Mouse (Mus musculus) adrenal gland, adult (tissue): Measurements from ENCODE around the gene Osbpl6.

ENCODE experiments used
- DNase-seq, 2 experiments: peaks; one replicate each; pipeline ENCODE4 v3.0.0; 2022 to 2023; ENCODE audit warnings: low spot score in 1 of 2; ENCODE audit not compliant: inconsistent age in 2 of 2

The Osbpl6 gene

DNA sequence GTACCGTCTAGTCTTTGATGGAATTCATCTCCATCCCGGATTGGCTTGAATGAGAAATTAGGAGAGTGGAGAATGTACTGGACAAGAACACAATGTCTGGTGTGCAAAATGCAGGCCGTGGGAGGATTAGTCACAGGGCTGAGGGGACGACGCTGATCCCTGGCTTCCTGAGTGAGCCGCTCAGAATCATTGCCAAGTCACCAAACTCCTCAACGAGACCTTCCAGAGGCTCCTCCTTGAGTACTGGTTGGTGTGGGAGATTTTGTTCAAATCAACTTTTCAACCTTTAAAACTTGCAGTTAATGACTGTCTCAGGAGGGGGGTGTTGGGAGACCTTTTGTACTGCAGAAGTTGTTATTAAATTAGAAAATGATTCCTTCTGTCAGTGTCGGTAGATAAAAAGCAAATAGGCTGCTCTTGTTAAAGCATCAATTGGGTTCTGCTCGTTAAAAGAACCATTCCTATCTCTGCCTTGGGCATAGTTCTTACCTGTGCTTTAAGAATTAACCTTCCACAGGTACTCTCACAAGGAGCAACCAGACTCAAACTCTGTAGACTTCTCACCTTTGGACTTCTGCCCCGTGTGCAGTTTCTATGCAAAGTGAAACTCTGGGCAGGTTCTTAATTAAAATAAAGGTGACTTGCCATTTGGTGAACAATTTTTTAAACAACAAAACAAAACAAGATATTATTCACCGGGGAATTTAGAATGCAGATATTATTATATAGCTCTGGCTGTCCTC is 89.9 kb downstream of the Osbpl6 start:
- DNase-seq: peak; percentile 57 to 77

DNA sequence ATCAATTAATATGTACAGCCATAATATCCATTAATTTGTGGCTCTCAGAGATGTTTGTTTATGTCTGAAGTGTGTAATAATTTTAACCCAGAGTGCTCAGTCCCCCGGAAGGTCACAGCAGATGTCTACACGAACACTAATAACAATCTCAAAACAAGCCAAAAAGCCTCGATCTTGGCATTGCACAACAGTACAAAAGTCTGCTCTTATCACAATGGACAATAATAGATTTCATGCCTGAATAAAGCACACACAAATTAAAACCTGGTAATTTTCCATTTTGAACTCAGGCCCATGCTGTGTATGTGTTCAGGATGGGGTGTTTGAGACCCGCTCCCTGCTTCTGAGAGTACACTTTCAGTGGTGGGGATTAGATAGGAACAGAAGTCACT is 90.4 kb downstream of the Osbpl6 start:
- peak in 1 of 2 experiments; percentile 53 for DNase-seq

DNA sequence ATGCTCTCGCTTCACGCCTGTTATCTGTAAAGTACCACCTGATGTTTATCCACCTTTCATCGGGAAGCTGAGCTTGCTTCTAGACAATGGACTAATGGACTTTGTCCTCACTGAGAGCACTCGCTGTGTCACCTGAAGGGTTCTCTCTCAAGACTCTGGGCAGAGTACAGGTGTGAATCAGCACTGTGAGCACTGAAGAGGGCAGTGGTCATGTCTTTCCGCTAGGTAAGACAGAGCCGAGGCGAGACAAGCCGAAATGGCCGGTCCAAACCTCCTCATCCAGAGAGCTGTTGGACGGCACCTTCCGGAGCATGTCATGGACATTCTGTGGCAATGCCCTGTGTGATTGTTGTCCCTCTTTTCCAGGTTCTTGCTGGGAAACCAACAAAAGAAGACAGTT is 92.6 kb downstream of the Osbpl6 start:
- no peak for DNase-seq

DNA sequence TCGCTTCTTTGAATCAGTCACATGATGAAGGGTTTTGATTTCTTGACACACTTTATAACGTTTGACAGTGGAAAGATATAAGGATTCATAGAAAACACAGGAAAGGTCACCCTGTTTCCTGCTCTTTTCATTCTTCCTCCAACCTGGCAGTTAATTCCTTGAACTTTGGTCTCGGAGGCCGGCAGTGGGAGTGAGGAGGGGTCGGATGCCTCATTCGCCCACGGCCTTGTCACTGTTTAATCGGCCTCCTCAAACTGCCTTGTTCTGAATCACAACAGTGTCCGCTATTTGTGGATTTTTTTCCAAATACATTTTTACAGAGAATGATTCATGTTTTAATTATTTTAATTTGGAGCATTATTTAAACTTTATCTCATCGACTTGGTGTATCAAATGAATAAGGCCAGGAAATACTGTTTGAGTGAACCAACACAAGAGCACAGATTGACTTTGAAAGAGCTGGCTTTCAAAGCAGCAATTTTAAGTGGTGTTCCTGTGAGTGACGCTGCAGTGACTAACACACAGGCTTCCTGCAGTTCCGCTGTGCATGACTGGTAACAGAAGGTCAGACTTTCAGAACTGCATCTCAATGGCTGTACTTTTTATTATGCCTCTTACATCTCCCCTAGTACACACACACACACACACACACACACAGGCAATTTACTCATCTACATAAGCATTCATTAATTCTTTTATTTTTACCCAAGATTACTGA is 98.0 kb downstream of the Osbpl6 start:
- DNase-seq: peak; percentile 72 to 89

DNA sequence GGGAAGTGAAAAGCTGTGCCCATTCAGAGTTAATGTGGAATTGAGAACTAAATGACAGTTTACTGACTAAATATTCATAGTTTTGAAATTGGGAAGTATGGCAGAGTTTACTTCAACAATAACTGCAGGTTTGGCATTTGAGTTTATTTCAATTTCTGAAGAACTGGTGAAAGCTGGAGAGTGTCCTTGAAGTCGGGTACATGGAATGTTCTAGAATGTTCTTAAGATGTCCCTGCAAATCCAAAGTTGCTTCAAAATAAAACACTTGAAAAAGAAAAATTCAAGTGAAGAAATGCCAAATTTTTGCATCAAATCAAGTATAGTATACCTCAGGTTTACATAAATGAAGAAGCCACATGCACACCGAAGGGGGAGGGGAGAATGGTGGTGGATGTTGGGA is 98.7 kb downstream of the Osbpl6 start:
- DNase-seq: no peak

DNA sequence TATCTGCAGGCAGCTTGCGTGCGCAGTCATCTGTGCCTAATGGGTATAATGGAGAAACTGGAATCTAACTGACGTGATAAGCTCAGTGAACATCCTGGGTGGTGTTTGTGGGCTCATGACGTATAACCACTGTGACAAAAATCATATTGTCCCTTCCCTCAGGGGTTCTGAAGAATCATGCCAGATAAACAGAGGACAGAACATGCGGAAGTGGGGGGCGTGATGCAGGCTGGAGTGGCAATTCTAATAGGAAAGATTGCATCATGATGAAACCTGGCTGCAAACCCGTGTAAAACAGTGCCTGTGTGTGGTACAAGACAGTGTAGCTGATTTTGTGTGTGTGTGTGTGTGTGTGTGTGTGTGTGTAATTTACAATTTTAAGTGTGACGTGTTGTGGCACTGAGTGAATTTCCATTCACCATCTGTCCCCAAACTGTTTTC is 105.0 kb downstream of the Osbpl6 start:
- peak; percentile 21 to 51 for DNase-seq

DNA sequence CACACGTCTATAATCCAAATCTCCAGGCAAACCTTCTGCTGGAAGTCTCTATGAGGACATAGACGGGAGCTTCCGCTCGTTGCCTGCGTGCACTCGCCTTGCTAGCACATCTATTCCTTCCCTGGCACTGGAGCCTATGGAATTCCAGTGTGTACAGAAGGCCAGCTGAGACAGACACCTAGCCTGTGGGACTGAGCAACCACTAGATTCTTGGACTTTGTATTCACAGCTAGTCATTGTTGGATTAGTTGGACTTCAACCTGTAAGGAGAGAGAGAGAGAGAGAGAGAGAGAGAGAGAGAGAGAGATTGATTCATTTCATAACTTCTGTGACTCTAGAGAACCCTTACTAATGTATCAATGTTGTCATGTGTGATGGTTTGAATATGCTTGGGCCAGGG is 105.8 kb downstream of the Osbpl6 start:
- DNase-seq: no peak

DNA sequence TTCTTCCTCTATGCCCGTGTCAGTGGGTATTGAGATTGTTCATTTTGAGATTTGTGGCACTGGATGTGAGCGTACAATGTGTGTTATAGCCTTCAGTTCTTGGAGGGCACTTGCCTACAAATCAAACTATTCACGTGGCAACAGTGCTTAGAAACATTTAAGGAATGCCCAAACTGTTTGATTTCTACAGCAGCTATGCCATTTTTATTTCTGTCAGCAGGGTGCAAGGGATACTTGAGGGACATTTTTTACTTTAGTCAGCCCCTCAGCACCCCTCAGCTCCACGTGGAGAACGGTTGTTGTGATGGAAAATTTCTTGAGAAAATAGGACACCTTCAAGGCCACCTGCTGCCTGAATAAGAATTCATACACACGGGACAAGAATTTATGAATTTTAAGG is 106.6 kb downstream of the Osbpl6 start:
- DNase-seq: peak; percentile 27 to 77

DNA sequence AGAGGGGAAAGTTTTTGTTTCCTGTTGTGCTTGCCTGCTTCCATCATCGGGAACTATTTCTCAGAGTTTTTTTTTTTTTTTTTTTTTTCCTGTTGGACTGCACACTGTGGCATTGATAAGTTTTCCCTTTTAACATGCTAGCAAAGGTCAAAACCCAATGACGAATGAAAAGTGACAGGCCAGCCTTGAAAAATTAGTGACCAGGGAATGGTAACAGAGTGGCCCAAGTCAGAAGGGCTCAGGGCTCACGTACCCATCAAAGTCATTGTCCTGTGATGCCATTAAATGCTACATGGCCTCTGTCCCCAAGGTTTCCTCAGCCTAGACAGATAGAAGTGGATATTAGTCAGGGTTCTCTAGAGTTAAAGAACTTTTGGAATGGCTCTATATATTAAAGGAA is 107.0 kb downstream of the Osbpl6 start:
- peak; percentile 44 to 82 for DNase-seq

DNA sequence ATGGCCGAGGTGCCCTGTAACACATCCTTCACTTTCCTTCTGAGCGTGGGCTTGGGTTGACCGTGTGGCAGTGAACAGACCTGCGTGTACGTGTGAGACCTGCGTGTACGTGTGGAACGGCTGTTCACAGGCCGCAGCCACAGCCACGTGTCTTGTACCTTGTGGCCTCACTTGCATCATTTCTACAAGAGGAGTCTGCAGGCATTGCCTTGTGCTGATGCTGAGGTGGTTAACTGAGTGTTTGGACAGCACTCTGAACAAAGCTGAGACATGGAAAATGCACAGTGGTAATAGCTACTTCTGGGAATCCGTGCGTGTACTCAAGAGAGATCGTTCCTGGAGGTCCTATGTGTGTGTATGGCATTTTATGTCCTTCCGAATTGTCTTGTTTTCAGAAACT is 111.2 kb downstream of the Osbpl6 start:
- no peak for DNase-seq

DNA sequence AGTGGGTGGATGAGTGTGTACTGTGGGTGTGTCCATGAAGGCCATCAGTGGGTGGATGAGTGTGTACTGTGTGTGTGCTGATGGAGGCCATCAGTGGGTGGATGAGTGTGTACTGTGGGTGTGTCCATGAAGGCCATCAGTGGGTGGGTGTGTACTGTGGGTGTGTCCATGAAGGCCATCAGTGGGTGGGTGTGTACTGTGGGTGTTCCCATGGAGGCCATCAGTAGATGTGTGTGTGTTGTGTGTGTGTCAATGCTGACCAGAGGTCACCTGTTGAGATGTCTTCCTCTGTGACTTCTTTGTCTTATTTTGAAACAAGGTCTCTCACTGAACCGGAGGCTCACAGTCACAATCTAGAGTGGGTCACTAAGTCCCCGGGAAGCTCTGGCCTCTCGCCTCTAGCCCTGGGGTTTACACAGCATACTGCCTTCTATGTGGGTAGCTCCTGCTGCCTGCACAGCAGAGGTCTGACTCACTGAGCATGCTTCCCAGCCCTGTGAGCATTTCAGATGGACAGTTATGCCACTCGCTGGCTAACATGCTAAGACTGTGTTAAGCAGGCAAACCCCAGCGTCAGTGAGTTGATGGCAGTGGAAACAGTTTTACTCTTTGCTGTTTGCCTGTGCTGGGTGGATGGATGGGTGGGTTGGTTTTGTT is 112.2 kb downstream of the Osbpl6 start:
- DNase-seq: no peak

DNA sequence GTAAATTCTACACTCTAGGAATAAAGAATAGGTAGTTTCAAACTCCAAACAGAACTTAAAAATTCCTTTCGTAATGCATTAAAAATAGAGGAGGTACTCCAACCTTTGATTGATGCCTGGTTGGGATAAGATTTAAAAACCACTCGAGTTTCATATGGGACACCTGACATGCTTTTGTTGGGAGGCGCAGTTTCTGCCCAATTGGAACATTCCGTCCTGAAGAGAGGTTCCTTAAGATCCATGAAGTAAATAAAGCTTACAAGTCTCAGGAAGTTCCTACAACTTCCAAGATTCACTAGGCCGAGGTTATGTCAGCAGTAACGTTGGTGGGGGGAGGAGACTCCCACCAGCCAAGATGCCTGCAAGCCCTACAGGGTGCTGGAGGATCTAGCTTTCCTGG is 115.3 kb downstream of the Osbpl6 start:
- no peak for DNase-seq

DNA sequence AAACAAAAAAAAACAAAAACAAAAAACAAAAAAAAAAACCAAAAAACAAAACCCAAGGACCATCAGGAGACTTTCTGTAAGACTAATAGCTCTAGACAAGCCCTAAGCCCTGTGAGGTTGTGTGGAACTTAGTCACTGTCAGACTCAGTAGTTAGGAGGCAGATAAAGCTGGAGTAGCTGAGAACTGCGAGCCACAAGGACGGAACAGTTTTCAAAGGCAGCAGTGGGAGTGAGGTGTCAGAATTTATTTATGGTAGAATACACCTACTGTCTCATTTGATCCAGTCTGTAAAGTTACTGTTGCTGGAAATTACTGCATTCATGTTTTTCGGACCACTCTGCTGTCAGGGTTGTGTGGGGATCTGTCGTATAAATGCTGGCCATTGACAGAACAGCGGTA is 118.1 kb downstream of the Osbpl6 start:
- DNase-seq: no peak

DNA sequence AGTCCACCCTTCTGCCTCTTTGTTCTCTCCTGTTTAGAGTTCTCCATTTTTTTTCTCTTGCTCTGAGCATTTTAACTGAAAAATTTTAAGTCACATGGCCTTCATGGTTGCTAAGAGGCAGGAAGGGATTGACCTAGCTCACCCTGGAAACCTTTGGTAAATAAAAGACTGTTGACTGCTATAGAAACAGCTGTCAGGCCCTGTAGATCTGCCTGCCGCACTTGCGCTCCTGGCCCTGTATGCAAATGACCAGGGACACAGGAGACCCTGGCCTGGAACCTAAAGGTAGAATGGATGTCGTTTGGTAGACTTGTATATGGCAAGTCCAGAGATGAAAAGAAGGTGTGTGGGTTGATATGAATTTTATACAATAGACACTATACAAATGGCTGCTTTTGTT is 119.3 kb downstream of the Osbpl6 start:
- DNase-seq: no peak

DNA sequence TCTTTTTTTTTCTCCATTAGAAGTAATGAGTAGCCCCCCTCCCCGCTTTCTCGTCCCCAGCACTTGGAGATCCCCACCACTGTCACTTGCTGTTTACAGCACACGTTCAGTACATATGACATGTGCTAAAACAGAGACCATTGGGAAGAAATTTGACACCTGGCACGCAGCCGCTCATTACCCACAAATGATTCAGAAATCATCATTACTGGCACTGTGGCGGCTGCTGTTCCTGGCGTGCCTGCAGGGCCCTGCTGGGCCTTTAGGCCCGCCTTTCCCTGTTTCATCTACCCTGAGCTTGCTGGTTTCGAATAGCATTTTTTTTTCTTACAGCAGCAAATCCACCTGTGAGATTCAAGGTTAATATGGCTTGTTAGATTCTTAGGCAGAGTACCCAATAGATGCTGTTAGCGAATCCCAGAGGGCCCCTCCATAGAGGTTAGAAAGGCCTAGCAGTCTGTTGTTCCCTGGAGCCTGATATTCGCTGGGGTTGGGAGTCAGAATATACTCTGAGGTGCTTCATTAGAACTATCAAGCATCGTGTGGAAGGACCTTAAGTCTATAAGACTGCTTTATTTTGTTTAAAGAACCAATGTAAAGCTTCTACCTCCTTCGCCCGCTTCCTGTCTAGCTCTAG is 126.3 kb downstream of the Osbpl6 start:
- DNase-seq: no peak

DNA sequence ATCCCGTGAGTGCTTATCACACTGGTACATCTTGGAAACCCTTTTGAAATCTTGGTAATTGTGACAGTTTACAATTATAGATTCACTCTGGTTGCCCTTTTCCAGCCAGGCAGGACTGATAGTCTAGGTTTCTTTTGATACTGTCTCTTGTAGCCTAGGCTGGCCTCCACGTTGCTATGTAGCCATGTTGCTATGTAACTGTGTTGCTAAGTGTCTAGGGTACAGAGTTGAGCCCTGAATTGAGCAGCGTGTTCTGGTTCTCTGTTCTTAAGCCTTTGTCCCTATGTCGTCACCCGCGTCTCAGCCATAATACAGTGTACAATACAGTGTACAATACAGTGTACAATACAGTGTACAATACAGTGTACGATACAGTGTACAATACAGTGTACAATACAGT is 128.6 kb downstream of the Osbpl6 start:
- no peak for DNase-seq

DNA sequence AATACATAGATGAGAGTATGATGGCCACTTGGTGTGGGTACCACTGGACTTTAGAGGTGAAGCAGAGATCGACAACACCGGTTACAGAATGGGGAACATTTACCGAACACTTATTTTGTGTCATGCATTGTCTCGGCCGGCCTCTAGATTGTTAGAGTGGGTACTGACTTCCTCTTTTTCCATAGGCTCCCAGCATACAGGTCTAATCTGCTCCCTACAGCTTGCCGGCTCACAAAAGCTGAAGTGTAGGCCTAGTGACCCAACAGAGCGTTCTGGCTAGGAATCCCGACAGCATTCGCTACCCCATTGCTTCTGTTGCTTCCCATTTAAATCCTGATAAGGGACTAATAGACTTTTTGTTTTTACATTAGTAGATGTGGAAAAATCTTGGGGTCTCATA is 135.6 kb downstream of the Osbpl6 start:
- no peak for DNase-seq

DNA sequence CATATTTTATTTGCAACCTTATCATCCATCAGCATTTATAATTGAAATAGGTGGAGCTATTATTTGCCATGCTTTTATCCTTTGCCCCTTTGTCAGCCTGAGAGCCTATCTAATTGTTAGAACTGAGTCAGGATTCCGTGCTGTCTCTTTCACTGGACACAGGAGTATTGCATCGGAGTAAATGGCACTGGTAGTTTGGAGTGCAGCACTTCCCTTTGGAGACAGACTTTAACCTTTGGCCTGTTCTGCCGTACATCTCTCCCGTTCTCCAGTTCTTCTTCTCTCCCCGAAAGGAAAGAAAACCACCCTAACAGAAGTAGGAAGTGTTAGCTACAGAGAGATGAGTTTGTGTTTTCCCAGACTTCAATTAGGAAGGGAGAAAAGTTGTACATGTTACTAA is 136.6 kb downstream of the Osbpl6 start:
- DNase-seq: no peak

DNA sequence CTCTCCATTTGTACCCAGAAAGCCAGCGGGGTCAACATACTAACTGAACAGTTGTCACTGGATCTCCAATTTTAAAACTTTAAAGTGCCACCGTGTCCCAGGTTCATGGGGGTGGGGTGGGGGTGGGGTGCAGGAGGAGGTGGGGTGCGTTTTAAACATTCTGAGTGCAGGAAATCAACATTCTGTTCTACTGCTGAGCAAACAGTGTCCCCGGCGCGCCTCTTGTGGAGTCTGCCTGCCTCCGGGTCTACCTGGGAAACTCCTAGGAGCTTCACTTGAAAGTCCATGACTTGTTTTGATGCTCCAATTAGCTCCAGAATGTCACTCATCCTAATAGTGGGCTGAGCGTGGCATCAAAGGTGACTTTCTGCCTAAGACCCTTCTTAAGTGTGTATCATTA is 139.2 kb downstream of the Osbpl6 start:
- DNase-seq: no peak

DNA sequence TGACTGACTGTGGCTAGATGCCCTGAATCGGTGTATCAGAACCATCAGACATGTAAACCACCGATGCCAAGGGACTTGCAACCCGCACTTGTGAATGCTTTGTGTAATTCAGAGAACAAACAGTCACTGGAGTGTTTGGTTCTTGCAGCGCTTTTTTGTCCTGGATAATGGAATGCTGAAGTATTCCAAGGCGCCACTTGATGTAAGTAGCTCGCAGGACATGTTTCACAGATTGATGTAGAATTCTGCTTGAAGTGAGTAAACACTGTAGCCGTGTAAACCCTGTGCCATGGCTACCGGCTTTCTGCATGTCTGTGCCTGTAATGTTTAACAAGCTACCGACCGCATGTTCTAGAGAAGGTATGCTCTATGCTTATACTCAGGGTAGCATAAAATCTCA is 141.9 kb downstream of the Osbpl6 start:
- no peak for DNase-seq

DNA sequence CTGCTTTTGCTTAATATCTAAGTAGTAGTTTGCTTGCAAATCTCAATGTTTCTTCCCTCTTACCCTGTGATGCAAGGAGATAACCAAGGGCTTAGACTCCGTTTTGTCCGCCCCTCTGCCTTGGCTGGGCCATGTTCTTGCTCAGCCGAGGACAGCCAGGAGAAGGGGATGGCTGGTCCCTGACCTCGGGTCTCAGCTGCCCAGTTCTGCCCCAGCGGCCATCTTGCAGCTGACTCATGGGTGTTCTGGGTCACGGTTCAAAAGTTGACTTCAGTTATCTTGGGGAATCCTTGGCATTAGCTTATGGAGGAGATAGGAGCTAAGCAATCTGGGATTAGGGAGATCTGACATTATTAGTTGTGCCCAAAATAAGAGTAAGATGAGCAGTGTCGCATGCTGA is 142.5 kb downstream of the Osbpl6 start:
- DNase-seq: peak; percentile 35 to 80

DNA sequence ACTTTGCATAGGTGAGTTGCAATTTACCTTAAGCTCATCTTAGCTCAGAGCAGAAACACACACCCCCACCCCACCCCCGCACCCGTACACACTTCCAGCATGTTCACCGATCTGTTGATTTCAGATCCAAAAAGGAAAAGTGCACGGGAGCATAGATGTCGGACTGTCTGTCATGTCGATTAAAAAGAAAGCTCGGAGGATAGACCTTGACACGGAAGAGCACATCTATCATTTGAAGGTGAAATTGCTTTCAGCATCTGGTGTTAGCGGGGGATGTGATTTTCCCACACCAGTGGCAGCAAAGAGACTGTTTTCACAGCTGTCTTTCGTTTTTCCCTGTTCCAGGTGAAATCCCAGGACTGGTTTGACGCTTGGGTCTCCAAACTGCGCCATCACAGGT is 143.0 kb downstream of the Osbpl6 start:
- DNase-seq: peak in 1 of 2 experiments; percentile 56
